In the genomic region with DNA sequence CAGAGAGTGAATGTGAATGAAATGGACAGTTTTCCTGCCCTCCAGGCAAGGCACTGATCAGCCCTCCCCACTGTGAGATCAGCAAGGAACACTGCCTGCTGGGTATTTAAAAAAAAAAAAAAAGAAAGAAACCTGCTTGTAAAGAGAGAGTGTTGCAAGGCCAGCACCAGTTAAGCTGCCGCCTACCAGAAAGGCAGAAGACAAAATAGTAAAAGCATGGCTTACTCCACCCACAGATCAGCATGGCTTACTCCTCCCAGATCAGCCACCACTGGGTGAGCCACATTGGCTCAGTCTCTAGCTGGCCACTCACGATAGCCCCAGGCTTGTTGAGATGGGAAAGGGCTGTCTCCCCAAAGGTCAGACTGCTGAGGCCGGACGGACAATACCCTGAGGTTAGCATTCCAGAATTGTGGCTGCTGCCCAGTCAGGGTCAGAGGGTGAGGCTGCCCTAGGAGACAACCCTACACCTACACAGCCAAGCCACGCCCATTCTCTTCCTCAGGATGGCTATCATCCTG, we compare ENCODE assay signal across 8 mouse cellular contexts. TPM values are rescaled to one million over a fixed set of nuclear protein-coding genes. Genes with fewer than 3 reads are reported as not detected.
DNase-seq lines count a peak whose midpoint lies in the region; ATAC-seq lines count a peak whose summit lies in the region.

No protein-coding gene starts in this region.

- no peak for ATAC-seq in limb, embryonic 13.5 days (ENCODE audit: low FRiP score, low read depth)
- ATAC-seq in erythroblast, adult 5-6 weeks (replicated peaks; ENCODE audit: low FRiP score, poor library complexity, severe bottlenecking): peak; percentile 71
- no peak for ATAC-seq in neural tube, embryonic 13.5 days (ENCODE audit: low read depth)

- no peaks in the 10 kb centered on the region for H3K9me3 ChIP-seq in limb, embryonic 13.5 days
- no peaks in the 10 kb centered on the region for H3K9me3 ChIP-seq in limb, embryonic 10.5 days (replicated peaks)
- no peaks in the 10 kb centered on the region for H3K9me3 ChIP-seq in neural tube, embryonic 13.5 days
- no peaks in the 10 kb centered on the region for H3K9me3 ChIP-seq in heart, embryonic 10.5 days

- peaks cover 53% of the 10 kb centered on the region for H3K4me1 ChIP-seq in limb, embryonic 13.5 days
- peaks cover 86% of the 10 kb centered on the region for H3K4me1 ChIP-seq in limb, embryonic 10.5 days
- H3K4me1 ChIP-seq in neural tube, embryonic 13.5 days (replicated peaks): peaks cover 82% of the 10 kb centered on the region
- H3K4me1 ChIP-seq in heart, embryonic 10.5 days: peaks cover 48% of the 10 kb centered on the region

- H3K9ac ChIP-seq in limb, embryonic 13.5 days: no peak overlapping the region
- H3K9ac ChIP-seq in neural tube, embryonic 13.5 days: 0 out of 2 replicates have a peak overlapping the region, but pooled peaks have one; percentile 31

- H3K36me3 ChIP-seq in limb, embryonic 13.5 days: no peaks in the 10 kb centered on the region
- no peaks in the 10 kb centered on the region for H3K36me3 ChIP-seq in limb, embryonic 10.5 days
- H3K36me3 ChIP-seq in neural tube, embryonic 13.5 days: no peaks in the 10 kb centered on the region
- no peaks in the 10 kb centered on the region for H3K36me3 ChIP-seq in heart, embryonic 10.5 days

- H3K27me3 ChIP-seq in limb, embryonic 13.5 days: peaks cover 24% of the 10 kb centered on the region
- peaks cover 69% of the 10 kb centered on the region for H3K27me3 ChIP-seq in limb, embryonic 10.5 days (ENCODE audit: low read depth, poor library complexity, severe bottlenecking)
- peaks cover 5% of the 10 kb centered on the region; the same call in 1 of the 2 replicates for H3K27me3 ChIP-seq in neural tube, embryonic 13.5 days
- H3K27me3 ChIP-seq in heart, embryonic 10.5 days (ENCODE audit: insufficient read depth, poor library complexity, severe bottlenecking): peaks cover 79% of the 10 kb centered on the region

- H3K4me3 ChIP-seq in limb, embryonic 13.5 days: no peak overlapping the region
- H3K4me3 ChIP-seq in limb, embryonic 10.5 days: no peak overlapping the region
- H3K4me3 ChIP-seq in neural tube, embryonic 13.5 days: no peak overlapping the region
- no peak overlapping the region for H3K4me3 ChIP-seq in heart, embryonic 10.5 days

- DNase-seq in limb, embryonic 10.5 days (ENCODE audit: low spot score): no peak
- DNase-seq in left cerebral cortex, postnatal 14 days (ENCODE audit: low spot score in 2 of 2): peak; percentile 51 to 75
- DNase-seq in lung, postnatal 36 days: no peak
- DNase-seq in gastrocnemius, postnatal 10 days: no peak
- DNase-seq in heart, embryonic 10.5 days (ENCODE audit: low spot score): no peak

- intact Hi-C loops in left cerebral cortex, postnatal 14 days (cut with DNase I): no loop called here

- peak overlapping the region; percentile 7; the same call in 1 of the 2 replicates for H3K4me2 ChIP-seq in limb, embryonic 13.5 days (replicated peaks)
- no peak overlapping the region for H3K4me2 ChIP-seq in neural tube, embryonic 13.5 days

- WGBS in limb, embryonic 13.5 days: 44% methylated on average over 5 of the region's 5 CpGs
- WGBS in limb, embryonic 10.5 days: 40% methylated on average over 5 of the region's 5 CpGs
- 18% methylated on average over 5 of the region's 5 CpGs for WGBS in neural tube, embryonic 13.5 days
- 47% methylated on average over 5 of the region's 5 CpGs for WGBS in heart, embryonic 10.5 days

- H3K27ac ChIP-seq in limb, embryonic 13.5 days: no peak overlapping the region
- H3K27ac ChIP-seq in limb, embryonic 10.5 days: no peak overlapping the region
- H3K27ac ChIP-seq in neural tube, embryonic 13.5 days (replicated peaks): no peak overlapping the region
- H3K27ac ChIP-seq in heart, embryonic 10.5 days: no peak overlapping the region

RNA-seq across cellular contexts. Expression of gene Ccdc88c, which starts 32.4 kb away (rescaled TPM):
- polyA plus RNA-seq in limb, embryonic 13.5 days (2015; fragmentation: Nextera tagmentation; extraction: Ambion mirVana): 2.9 and 3.7 TPM in 2 replicates
- 4.9 and 5.1 TPM in 2 replicates for polyA plus RNA-seq in limb, embryonic 10.5 days (2016; fragmentation: Nextera tagmentation; extraction: Ambion mirVana)
- 56.1 and 68.1 TPM in 2 replicates for total RNA-seq in erythroblast, adult 5-6 weeks (2015; ENCODE audit: low replicate concordance)
- 180 TPM in 2 replicates for total RNA-seq in erythroblast, adult 5-6 weeks (2017; ENCODE audit: low replicate concordance)
- 10 to 100 TPM; 21.6 to 22.4 TPM for total RNA-seq in left cerebral cortex, postnatal 14 days (2021)
- 11.0 and 11.8 TPM in 2 replicates for polyA plus RNA-seq in neural tube, embryonic 13.5 days (2015; fragmentation: Nextera tagmentation; extraction: Ambion mirVana)
- 10 to 100 TPM; 49.5 to 57.8 TPM for total RNA-seq in gastrocnemius, postnatal 10 days (2021)
- polyA plus RNA-seq in heart, embryonic 10.5 days (2016; fragmentation: Nextera tagmentation; extraction: Ambion mirVana): 2.3 and 4.4 TPM in 2 replicates

Comparison
In these comparisons a context has a peak if more than half of its experiments do, and no peak if none do; other contexts are left out.
1. DNase-seq: peak in left cerebral cortex, postnatal 14 days (2 of 2); none in limb, embryonic 10.5 days (single experiment), lung, postnatal 36 days (single experiment), gastrocnemius, postnatal 10 days (single experiment) and heart, embryonic 10.5 days (single experiment).